Mouse (Mus musculus) adrenal gland, adult 18-20 months (tissue): Measurements from ENCODE around the gene Slc39a10. TPM values are rescaled to one million over a fixed set of nuclear protein-coding genes. Genes with fewer than 3 reads are reported as not detected.
"Not testable (repeated sequence)": the region's sequence is repeated elsewhere in the genome, so short reads cannot be mapped to it uniquely, and the experiment has no call there.

ENCODE experiments used
- DNase-seq, 2 experiments: peaks; one replicate each; pipeline ENCODE4 v3.0.0; 2021 to 2022; ENCODE audit warnings: low spot score in 2 of 2
- total RNA-seq, 2 experiments: library from RNA; stranded (reverse); gene quantifications; 1 replicate in 1 of 2; 2 replicates in 1 of 2; pipeline ENCODE4 v1.2.3; 2021

The Slc39a10 gene
- total RNA-seq, 2 experiments from 2014 or later, result 16.4 to 19.5 TPM

DNA sequence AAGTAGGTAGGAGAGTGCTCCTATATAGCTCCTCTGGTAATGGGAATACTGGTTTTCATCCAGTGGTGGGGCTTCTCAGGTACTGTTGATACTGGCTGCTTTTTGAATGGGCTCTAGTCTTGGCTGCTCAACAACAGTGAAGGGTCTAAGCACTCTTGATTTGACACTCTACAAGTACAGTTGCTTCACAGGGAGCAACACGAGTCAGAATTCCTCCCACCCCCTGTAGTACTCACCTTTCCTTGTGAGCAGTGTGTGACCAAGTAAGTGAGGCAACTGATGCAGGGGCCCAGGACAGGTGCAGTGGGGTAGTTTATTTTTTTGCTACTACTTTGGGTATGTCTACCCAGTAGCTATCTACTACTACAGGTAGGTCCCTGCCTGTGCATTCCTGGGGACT lies 87.6 kb downstream of the Slc39a10 start:
- no peak for DNase-seq

DNA sequence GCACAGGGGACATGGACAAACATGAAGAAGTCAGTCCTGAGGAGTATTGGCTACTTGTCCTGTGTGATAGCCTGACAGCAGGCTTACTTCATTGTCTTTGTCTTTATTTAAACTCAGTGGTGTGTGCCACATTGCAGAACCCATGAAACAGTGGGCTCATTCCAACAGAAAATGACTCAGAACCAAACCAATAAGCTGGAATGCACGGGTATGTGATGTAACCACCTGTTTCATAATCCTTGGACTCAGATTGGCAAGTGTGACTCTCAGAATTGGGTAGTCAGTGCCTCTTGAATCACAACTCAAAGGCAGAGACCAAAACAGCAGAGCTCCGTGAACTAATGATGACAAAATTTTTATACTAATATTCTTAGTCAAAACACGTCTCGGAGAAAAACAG lies 110.4 kb downstream of the Slc39a10 start:
- not testable (repeated sequence) for DNase-seq

DNA sequence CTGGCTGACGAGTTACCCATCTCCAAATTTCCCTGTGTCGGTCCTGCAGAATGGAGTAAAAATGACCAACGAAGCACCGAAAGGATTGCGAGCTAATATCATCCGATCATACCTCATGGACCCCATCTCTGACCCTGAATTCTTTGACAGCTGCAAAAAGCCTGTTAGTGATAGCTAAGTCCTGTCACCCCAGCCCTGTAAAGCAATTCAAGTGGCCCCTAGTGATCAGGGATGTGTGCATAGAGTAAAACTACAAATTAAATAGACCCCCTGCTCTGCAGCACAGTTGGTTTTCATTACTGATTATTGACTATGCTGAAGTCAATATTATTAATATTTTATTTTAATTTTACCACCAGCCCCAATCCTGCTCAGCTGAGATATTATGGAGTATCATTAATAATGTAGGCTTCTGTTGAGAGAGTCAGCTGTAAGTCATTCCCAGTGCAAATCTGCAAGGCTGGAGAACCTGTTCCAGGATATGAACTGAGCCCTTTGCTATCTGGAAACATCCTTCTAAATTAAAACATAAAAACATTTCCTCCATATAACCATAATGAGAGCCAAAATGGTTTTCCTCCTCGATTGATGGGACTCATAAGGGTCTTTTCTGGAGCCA lies 122.5 kb downstream of the Slc39a10 start:
- DNase-seq, result not testable (repeated sequence)

DNA sequence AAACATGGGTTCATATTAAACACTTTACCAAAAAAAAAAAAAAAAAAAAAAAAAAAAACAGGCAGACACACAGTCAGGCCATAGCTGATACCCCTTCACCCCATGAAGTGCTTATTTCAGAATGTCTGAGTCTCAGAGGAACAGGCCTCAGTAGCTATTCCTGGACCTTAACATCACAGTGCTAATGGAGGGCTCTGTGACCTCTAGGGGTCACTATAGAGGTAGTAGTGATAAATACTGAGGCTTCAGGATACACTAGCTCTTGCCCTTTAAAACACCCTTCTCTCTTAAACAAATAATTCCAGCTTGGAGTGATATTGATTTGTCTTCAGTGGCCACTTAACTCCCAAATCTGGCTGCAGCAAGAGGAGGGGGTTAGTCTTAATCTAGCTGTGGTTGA lies 123.3 kb downstream of the Slc39a10 start:
- DNase-seq, result not testable (repeated sequence)

DNA sequence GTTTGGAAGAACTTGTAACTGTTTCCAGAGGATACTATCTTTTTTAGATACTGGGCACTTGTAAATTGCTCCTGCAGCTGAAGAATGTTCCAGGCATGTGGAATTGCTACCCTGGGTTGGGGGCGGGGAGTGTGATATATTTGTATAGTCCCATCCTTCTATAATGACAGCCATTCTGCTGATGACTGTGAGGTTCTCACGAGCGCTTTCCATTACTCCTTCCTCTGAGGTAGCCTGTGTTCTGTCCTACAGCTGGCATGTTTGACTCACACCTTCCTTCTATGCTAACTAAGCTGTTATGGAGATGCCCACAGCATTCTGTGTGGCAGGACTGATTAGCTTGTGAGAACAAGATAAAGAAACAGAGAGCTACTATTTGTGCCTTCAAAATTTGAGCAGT lies 128.1 kb downstream of the Slc39a10 start:
- DNase-seq, result not testable (repeated sequence)
